Mouse (Mus musculus) embryonic fibroblast, embryonic 13.5 days (primary cell): ENCODE measurements at regions not wholly inside any gene's neighbourhood (a gene's known extent, or its start where the extent isn't known, plus 50 kb on each side); places are given as distances from the start of the nearest gene placed in this dataset.
"Not testable (repeated sequence)": the region's sequence is repeated elsewhere in the genome, so short reads cannot be mapped to it uniquely, and the experiment has no call there.

Experiments
- H3K27ac ChIP-seq: 2 replicates; pipeline ENCODE4 v1.5.1; 2012; ENCODE audit warnings: low read length, control low read depth, inconsistent platforms; ENCODE audit not compliant: insufficient read depth
- H3K4me1 ChIP-seq: 2 replicates; pipeline ENCODE4 v1.6.1; 2011; ENCODE audit warnings: low read length; ENCODE audit not compliant: control insufficient read depth, insufficient read depth
- H3K4me3 ChIP-seq: 2 replicates; pipeline ENCODE4 v1.5.1; 2011; ENCODE audit warnings: mild to moderate bottlenecking, control low read depth, low read length; ENCODE audit not compliant: insufficient read depth
- CTCF ChIP-seq: IDR thresholded peaks from 2 replicates; pipeline ENCODE4 v1.5.1; 2011; ENCODE audit warnings: mild to moderate bottlenecking, control low read depth, low read length, moderate library complexity, borderline replicate concordance; ENCODE audit not compliant: insufficient read depth
- POLR2A ChIP-seq: IDR thresholded peaks from 2 replicates; pipeline ENCODE4 v1.6.1; 2011; ENCODE audit warnings: low read depth, mild to moderate bottlenecking, control low read depth, low read length, moderate library complexity

GRCm38 (mm10) chr13:107568701-107569121 lies 475.5 kb upstream of the Smim15 start:
- Histone ChIP-seq H3K27ac (no peak overlapping the region), H3K4me1 (no peaks in the 10 kb centered on the region), H3K4me3 (no peak overlapping the region)
- TF ChIP-seq CTCF (no peak), POLR2A (no peak)

DNA sequence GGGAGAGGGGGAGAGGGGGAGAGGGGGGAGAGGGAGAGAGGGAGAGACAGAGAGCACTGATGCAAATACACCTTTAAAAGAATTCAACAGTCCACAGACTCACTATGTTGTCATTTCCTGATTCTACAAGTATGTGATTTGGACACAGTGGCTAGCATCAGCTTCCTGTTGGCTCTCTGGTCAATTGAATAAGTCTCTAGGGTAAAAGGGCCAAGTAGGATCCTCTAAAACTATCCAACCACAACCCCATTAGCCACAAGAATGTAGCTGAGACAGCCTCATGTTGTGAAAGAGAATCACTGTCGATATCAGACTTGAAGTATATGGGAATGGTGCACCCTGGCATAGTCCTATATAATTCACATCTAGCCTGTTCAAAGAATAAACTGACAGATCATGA lies 481.8 kb upstream of the Smim15 start:
- no peak for TF ChIP-seq CTCF
- no peak for TF ChIP-seq POLR2A
- H3K4me3 ChIP-seq = no peak overlapping the region
- H3K4me1 ChIP-seq = 0 out of 2 replicates have a peak, but pooled peaks cover 4% of the 10 kb centered on the region
- no peak overlapping the region for H3K27ac ChIP-seq

GRCm38 (mm10) chr13:107561529-107561928 lies 482.7 kb upstream of the Smim15 start:
- H3K4me3 ChIP-seq = no peak overlapping the region
- TF ChIP-seq POLR2A (no peak), CTCF (no peak)

GRCm38 (mm10) chr13:107555958-107556357 lies 488.3 kb upstream of the Smim15 start:
- Histone ChIP-seq H3K4me1 (no peaks in the 10 kb centered on the region), H3K27ac (no peak overlapping the region), H3K4me3 (no peak overlapping the region)
- TF ChIP-seq CTCF (no peak), POLR2A (no peak)

More at GRCm38 (mm10) chr13:107561529-107561928, 482.7 kb upstream of the Smim15 start:
- no peak overlapping the region for H3K27ac ChIP-seq
- 0 out of 2 replicates have a peak, but pooled peaks cover 4% of the 10 kb centered on the region for H3K4me1 ChIP-seq

GRCm38 (mm10) chr13:107554091-107554490 lies 490.2 kb upstream of the Smim15 start:
- no peak for TF ChIP-seq CTCF
- TF ChIP-seq POLR2A = no peak
- Histone ChIP-seq H3K4me3 (no peak overlapping the region), H3K4me1 (no peaks in the 10 kb centered on the region), H3K27ac (no peak overlapping the region)

- no peaks in the 10 kb centered on the region for H3K4me1 ChIP-seq
- TF ChIP-seq POLR2A = no peak
- no peak for TF ChIP-seq CTCF
These were observed 492.1 kb upstream of the Smim15 start for GRCm38 (mm10) chr13:107552165-107552564.

DNA sequence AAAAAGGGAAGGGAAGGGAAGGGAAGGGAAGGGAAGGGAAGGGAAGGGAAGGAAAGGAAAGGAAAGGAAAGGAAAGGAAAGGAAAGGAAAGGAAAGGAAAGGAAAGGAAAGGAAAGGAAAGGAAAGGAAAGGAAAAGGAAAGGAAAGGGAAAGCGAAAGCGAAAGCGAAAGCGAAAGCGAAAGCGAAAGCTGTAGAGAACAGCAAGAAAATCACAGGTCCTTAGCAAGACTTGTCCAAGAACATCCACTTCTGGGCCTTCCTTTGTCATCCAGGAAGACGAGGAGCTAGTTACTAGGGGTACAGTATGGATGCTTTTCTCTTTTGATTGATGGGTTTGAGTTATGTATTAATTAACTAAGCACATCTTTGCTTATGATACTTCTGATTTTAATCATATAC lies 494.3 kb upstream of the Smim15 start:
- H3K4me3 ChIP-seq, H3K4me1 ChIP-seq, H3K27ac ChIP-seq: not testable (repeated sequence)

More at GRCm38 (mm10) chr13:107552165-107552564, 492.1 kb upstream of the Smim15 start:
- Histone ChIP-seq H3K27ac (no peak overlapping the region), H3K4me3 (no peak overlapping the region)

DNA sequence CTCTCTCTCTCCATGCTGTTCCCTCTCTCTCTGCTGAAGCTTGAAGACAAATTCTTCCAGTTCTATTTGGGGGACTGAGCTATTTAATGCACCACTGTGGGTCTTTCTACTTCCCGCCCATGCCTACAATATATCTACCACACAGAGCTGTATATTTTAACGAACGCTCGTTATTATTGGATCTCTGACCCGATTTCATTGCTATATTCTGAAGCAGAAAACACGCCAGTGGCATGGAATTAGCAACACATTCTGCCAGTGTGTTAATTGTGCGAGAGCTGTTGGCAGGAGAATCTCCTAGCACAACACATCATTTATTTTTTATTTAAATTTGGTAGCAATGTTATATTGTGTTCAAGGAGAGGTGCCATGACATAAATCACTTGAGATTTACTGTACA lies 497.2 kb upstream of the Smim15 start:
- no peaks in the 10 kb centered on the region for H3K4me1 ChIP-seq
- H3K27ac ChIP-seq = no peak overlapping the region
- H3K4me3 ChIP-seq = no peak overlapping the region
- TF ChIP-seq POLR2A (no peak), CTCF (no peak)

DNA sequence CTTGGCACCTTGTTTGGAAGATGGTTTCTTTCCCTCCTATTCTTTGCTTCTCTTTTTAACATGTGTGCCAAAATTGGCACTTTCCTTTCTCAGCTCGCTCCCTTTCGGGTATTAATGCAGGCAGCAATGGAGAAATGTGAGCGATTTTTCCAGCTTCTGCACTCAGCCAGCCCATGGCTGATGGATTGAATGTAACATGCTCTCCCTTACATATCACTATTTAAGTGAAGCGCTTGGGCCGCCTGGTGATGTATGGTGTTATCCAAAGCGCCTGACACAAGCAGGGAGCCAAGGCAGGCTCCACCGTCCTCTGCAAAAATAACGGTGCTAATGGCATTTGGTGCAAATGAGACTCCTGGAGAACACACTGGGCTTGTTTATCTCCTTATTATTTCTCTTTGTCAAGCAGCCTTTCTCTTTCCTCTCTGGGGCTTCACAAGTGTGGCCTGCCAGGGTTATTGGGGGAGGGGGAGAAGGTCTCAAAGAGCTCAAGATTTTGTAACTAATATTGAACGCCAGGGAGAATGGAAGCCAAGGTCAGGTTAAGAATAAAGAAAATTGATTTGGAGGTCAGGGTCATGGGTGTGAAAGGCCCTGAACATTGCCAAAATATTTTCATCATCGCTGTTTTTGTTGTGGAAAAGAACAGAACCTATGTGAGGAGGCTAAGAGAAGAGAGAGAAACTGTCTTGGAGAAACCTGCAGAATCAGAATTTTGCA lies 497.9 kb upstream of the Smim15 start:
- TF ChIP-seq CTCF (no peak), POLR2A (no peak)
- Histone ChIP-seq H3K4me3 (no peak overlapping the region), H3K4me1 (no peaks in the 10 kb centered on the region), H3K27ac (no peak overlapping the region)

DNA sequence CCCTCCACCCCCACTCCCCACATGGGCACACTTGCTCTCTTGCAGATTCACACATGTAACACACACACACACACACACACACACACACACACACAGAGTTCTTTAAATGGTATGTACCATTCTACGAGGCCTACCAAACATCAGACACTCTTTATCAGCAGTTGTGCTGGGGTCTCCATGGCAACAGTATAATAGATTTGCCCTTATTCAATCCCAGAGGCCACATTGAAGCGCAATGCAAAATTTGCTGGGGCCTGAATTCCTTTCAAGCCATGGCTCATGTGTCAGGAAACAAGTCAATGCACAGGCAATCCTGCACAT lies 502.7 kb upstream of the Smim15 start:
- Histone ChIP-seq H3K4me3 (no peak overlapping the region), H3K27ac (no peak overlapping the region), H3K4me1 (no peaks in the 10 kb centered on the region)
- TF ChIP-seq POLR2A (no peak), CTCF (no peak)
